Mouse (Mus musculus) E14TG2a.4 (cell line): Measurements from ENCODE around the gene Rph3al.

Experiments
- CTCF ChIP-seq: conservative IDR thresholded peaks from 2 replicates; pipeline ENCODE4 v1.5.1; 2014; ENCODE audit warnings: low read length
- NANOG ChIP-seq: IDR thresholded peaks from 2 replicates; pipeline ENCODE4 v1.6.1; 2014; ENCODE audit warnings: borderline replicate concordance, low read length, mixed read lengths
- POU5F1 ChIP-seq: IDR thresholded peaks from 2 replicates; pipeline ENCODE4 v1.6.1; 2014; ENCODE audit warnings: low read length, borderline replicate concordance

DNA sequence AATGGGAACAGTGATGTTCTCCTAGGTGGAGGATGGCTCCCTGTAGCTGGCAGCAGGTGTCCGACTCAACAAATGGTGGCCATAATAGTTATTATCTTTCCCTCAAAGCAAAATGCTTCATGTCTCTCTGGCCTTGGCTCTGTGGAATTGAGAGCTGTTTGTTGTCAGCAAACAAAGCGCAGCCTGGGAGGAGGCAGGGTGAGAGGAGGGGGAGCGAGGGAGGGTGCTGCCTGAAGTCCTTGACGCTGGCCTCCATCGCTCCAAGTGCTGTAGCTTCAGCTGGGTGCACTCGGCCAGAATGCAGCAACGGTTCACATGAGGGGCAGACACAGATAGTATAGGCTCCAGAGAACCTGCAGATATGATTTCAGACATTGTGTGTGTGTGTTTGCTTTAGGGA lies 114.7 kb downstream of the Rph3al start:
- no peak for TF ChIP-seq POU5F1
- TF ChIP-seq CTCF = no peak
- TF ChIP-seq NANOG = no peak
